Mouse (Mus musculus) adrenal gland, postnatal 10 days (tissue): ENCODE measurements around the gene Lmln. TPM values are rescaled to one million over a fixed set of nuclear protein-coding genes. Genes with fewer than 3 reads are reported as not detected.
"Not testable (repeated sequence)": the region's sequence is repeated elsewhere in the genome, so short reads cannot be mapped to it uniquely, and the experiment has no call there.

Experiments
- DNase-seq: peaks from one replicate; pipeline ENCODE4 v3.0.0; 2021; ENCODE audit warnings: mixed read lengths
- total RNA-seq, 2 experiments: library from RNA; stranded (reverse); gene quantifications; 2 replicates each; pipeline ENCODE4 v1.2.3; 2021

Lmln gene
- total RNA-seq, 2 experiments from 2014 or later: 5.5 to 9.9 TPM

DNA sequence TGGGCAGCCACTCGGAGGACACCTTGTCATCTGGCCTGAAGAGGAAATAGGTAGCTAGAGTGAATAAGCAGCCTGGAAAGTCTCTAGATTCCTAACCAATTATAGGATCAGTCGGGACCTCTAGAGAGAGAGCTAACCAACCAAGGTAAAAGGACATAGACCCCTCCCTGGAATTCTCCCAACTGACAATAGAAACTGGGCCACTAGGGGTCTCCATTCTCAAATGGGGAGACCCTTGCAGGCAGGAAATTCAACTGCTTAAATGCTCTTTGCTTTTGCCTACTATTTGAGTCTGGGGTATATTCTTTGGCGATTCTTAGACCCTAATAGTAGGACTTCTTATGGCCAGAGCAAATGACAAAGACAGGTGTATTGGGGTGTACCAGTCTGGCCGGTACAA lies 72.8 kb downstream of the Lmln start:
- no peak for DNase-seq

DNA sequence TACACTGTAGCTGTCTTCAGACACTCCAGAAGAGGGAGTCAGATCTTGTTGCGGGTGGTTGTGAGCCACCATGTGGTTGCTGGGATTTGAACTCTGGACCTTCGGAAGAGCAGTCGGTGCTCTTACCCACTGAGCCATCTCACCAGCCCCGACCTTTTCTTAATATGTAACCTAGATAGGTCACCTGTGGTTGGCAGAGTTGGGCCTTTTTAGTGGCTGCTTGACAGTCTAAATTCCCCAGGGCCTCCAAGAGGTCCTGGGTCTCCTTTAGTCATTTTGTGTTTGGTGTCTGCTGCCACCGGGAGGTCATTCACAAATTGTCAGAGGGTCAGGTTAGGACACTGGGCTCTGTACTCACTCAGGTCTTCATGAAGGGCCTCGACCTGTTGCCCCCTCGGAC lies 76.7 kb downstream of the Lmln start:
- not testable (repeated sequence) for DNase-seq

DNA sequence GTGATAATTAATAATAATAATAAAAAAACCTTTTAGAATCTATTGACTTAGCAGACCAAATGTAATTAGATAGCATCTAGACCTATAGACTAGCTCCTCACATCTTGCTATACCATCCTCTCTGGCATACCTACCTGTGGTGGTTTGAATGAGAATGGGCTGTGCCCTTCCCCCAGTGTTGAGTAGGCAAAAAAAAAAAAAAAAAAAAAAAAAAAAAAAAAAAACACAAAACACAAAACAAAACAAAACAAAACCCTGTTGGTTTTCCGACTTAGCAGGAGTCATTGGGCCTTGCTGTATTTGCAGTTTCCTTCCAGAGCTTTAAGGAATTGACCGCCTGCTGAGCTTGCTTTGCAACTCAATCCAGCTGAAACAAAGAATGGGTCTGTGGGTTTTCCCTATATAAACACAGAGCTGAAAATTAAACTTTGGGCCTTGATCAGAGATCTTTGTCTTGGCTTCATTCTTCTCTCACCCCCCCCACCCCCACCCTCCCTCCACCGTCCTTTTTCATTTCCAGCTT lies 79.5 kb downstream of the Lmln start:
- DNase-seq: no peak

DNA sequence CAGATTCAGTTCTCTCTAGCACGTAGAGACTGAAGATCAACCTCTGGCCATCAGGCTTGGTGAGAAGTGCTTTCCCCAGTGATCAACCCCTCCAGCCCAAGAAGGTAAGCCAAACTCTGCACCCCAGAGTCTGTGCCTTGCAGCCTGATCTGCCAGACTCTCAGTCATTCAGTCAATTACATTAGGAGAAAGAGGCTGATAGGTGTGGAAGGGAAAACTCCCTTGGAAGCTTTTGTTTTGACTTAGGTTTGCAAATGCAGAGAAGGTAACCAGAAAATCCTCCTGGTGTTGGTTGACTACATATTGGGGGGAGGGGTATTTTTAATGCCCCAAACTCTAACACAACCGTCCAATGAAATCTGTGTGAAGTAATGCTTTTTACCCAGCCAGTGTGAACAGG lies 81.1 kb downstream of the Lmln start:
- DNase-seq: no peak

DNA sequence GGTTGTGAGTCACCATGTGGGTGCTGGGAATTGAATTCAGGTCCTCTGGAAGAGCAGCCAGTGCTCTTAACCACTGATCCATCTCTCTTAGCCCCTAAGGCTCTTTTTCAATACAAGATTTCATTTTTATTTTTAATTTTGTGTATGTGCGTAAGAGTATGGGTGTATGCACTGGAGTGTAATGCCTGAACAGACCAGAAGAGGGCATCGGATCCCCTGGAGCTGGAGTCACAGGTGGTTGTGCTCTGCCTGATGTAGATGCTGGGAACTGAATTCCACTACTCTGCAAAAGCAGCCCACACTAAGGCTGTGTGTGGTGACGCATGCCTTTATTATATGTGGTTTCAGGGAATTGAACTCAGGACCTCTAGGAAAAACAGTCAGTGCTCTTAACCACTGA lies 83.9 kb downstream of the Lmln start:
- no peak for DNase-seq

DNA sequence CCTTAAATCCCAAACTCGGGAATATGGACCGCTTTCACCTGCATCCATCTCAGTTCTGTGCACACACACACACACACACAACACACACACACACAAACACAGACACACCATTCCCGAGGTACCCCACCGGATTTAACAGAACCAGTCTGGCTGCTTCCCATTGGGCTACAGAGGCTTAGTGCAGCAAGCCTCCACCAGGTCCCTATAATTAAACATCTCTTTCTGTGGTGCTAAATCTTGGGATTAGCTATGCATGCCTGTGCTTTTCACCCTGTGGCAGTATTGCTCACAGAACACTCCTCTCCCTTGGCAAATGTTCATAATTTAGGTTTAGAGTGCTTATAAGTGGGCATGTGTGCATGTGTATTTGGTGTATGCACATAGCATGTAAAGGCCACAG lies 85.8 kb downstream of the Lmln start:
- no peak for DNase-seq

DNA sequence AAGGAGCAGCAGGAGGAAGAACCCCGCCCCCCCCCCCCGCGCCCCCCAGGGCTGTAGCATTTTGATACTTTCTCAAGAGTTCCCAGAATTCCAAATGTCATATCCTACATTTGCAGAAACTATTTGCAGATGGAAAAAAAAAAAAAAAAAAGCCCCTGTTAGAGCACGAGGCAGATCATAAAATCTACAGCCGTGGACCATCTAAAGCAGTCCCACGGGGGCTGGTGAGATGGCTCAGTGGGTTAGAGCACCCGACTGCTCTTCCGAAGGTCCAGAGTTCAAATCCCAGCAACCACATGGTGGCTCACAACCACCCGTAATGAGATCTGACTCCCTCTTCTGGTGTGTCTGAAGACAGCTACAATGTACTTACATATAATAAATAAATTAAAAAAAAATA lies 88.6 kb downstream of the Lmln start:
- DNase-seq: not testable (repeated sequence)

DNA sequence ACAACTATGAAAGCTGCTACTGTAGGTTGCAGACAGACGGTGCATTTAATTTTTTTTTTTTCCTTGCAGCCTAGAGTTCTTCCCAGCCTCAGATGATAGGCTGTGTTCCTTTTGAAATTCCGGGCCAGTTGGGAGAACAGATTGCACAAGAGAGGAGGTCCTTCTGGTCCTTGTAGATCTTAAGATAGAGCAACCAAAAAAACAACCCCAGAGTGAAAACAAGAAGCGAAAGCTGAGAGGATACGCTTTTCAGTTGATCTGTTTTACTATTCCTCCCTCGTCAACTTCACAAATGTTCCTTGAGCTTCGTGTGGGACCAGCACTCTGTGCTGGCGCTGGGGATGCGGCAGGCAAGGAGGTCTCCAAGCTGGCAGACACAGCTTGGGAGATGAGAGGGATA lies 89.2 kb downstream of the Lmln start:
- no peak for DNase-seq

DNA sequence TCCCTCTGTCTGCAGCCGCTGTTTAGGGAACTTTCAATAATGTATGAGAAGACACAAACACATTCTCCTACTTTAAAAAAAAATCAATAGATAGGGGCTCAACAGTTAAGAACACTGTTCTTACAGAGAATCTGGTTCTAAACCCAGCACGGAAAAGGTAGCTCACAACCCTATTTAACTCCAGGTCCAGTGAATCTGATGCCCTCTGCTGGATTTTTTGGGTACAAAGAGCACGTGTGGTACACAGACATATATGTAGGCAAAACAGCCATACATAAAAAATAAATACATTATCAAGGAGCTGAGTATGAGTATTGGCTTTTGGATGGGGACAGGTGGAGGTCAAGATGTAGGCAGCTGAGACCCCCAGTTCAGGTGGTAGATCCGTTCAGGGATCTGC lies 92.7 kb downstream of the Lmln start:
- peak; percentile 56 for DNase-seq

DNA sequence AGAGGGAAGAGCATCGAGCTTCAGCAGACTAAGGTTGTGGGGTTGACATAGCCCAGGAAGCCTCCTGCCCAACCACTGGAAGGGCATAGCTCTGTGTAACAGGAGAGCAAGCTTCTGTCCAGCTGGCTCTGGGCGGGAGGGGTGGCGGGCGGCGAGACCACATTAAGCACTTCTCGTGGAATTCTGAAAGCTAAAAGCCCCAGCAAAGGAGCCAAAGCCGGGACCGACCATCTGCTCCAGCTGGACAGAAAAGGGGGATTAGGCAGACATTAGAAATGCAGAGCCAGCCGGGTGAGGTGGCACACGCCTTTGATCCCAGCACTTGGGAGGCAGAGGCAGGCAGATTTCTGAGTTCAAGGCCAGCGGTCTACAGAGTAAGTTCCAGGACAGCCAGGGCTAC lies 95.7 kb downstream of the Lmln start:
- no peak for DNase-seq

DNA sequence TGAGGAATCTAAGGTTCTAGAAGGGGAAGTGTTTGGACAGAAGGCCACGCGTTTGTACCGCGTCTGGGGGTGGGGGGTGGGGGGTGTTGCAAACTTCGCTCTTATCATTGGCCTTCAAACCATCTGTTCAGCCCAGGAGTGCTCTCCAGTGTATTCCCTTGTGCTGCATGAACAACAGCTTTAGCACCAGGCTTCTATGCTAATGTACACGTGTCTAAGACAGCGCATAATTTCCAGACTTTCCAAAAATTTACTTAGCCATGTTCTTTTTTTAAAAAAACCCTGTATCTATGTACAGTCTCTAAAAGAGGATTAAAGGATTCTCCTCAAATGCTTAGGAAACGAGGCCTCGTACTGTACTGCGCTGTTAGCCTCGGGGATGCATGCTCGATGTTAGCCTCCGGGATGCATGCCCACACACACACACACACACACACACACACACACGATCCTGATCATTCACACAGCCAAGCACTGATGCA lies 96.3 kb downstream of the Lmln start:
- no peak for DNase-seq

DNA sequence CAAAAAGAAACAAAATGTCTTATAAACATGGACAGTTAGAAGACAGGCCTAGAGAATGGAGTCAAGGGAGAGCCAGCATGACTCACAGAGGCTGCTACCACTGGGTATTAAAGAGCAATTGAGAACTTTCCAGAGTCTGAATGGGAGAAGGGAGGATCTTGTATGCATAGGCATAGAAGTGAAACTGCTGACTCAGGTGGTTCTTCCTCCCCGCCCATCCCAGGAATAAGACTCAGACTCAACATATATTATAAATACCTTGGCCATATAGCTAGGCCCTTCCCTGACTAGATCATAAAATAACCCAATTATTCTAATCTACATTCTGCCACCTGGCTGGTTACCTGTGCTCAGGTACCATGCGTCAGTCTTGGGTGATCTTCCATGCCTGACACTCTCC lies 97.0 kb downstream of the Lmln start:
- no peak for DNase-seq

DNA sequence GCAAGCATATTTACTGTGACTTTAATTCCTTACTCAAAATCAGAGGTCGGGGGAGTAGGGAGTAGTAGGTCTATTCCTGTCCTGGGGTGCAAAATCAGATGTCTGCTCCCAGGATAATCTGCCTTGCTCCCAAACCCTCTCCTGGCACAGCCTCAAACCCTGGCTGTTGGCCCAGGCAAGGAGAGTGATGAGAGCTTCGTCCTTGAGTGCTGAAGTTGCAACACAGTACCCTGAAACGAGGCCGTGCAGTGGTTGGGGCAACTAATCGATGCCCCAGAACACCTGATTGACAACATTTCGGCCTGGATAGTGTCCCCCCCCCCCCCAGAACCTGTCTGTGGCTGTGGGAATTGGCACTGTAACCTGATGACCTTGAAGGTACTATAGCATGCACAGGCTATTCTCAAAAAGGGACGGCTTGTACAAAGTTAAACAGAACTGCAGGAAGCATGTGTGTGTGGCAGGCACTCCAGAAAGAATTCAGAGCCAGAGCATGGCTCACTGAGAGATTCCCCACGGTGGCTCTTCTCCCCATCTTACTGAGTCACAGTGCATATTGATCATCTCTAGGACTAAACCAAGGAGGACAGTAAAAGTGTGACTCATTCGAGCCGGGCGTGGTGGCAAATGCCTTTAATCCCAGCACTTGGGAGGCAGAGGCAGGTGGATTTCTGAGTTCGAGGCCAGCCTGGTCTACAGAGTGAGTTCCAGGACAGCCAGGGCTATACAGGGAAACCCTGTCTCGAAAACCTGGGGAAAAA lies 101.2 kb downstream of the Lmln start:
- peak; percentile 89 for DNase-seq

DNA sequence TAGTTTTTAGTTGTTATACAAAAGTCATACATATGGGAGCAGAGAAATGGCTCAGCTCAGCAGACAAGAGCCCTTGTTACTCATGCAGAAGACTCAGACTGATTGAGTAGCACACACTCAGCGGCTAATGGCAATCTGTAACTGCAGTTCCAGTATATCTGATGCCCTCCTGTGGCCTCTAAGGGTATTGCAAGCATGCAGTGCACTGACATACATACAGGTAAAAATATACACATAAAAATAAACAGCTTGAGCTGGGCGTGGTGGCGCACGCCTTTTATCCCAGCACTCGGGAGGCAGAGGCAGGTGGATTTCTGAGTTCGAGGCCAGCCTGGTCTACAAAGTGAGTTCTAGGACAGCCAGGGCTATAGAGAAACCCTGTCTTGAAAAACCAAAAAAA lies 104.0 kb downstream of the Lmln start:
- peak; percentile 47 for DNase-seq

DNA sequence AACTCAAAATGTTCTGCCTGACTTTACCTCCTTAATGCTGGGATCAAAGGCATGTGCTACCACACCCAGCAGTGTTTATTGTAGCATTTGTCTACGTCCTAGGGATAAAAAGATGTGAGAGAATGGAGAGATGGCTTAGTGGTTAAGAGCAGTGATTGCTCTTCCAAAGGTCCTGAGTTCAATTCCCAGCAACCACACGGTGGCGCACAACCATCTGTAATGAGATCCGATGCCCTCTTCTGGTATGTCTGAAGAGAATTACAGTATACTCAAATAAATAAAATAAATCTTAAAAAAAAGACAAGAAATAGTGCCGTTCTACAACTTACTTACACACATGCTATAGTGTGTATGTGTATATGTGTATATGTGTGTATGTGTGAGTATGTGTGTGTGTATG lies 105.2 kb downstream of the Lmln start:
- no peak for DNase-seq

DNA sequence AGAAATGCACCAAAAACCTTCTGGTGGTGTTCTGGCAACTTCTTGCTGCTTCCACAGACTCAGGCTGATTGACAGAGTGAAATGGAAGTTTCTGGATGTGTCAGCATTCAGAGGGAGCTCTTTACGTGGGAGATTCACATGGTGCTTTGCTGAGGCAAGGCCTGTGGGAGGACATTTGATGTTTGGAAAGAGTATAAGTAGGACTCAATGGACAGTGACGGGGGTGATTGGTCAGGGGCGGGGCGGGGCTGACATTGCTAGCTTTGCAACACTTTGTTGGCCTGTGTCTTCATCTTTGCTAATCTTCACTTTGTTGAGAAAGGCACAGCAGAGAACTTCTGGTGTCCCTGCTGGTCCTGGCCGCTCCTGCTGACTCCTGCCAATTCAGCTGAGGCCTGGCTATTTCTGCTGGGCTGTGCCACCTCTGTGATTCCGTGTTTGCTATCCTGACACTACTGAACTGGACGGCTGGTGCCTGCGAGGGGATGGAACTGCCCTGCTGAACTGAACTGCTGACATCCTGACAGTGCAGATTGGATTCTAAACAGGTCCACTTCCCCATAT lies 107.2 kb downstream of the Lmln start:
- DNase-seq: no peak

DNA sequence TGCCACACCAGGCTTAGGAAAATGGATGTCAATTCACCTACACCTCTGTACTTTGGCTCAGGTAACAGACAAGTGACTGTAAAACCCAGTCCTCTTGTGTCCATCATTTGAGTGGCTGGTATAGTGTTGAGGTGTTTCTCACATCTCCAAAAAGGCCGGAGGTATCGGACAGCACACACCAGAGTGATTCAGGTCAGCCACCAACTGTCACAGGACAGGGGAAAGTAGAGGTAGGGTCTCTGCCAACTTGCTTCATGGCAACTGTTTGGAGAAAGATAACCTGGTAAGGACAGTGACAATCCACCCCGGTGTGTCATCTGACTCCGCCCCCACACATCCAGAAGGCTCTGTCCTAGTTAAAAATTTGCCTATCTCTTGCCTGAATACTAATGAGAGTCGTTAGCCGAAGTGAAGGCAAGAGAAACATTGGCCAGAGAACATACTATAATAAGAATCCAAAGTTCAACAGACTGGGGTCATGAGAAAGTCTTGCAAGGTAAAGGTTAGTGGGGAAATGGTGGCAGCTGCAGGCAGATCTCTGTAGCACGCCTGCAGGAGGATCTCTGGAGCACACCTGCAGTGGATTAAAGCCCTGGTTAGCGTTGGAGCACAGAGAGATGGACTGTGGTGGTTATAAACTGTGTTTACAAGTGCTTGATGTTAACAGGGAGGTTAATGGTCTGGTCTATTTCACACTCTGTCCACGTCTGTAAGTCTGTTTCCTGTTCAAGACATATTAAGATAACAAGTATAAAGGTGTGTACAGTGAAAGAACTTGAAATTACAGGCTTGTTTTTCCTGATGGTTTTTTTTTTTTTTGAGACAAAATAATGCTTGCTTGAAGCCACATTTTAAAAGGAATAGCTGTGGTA lies 108.6 kb downstream of the Lmln start:
- no peak for DNase-seq

DNA sequence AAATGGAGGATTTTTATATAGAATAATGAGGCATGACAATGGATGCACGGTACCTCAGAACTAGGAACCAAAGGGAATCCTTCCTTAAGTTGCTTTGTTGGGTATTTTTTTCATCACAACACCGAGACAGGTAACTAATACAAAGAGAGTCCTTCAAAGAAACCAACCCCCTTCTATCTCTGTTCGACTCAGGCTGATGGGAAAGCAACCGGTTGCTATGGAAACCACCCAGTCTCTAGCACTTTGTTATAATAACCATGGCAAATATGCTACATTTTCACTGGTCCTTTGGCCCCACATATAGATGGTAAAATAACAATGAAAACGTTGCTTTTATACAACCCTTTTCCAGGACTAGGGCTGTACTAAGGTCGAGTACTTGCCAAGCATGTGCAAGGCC lies 109.5 kb downstream of the Lmln start:
- no peak for DNase-seq

DNA sequence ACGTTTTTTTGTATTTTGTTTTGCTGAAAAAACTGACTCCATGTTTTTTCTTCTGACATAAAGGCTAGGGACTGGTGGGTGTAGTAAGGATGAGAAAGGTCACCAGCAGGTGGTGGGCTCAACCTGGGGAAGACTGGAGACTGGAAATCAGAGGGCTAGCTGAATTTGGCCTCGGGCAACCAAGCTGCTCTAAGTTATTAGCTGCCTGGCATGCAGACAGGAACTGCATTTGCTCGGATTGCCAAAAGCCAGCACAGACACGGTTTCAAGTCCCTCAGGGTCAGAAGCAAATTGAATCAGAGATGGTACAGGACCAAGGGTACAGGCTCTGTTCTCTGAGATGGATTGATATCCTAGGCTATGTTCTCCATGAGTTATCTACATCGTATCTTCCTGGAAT lies 110.8 kb downstream of the Lmln start:
- DNase-seq: no peak

DNA sequence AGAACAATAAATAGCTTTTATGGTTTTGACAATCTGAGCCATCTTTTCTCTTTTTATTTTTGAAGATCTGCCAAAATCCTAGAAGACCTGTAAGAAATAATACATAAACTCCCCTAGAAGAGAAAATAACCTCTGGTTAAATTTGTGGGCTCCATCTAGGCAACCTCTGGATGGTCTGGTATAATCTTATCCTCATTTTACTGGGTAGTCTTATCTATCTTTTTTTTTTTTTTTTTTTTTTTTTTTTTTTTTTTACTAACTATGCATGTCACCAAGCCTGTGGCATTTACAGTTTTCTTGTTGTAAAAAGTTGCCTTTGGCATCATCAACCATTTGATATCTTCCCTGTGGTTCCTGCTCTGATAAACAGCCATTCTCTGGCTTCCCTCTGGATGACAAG lies 112.4 kb downstream of the Lmln start:
- DNase-seq: no peak

DNA sequence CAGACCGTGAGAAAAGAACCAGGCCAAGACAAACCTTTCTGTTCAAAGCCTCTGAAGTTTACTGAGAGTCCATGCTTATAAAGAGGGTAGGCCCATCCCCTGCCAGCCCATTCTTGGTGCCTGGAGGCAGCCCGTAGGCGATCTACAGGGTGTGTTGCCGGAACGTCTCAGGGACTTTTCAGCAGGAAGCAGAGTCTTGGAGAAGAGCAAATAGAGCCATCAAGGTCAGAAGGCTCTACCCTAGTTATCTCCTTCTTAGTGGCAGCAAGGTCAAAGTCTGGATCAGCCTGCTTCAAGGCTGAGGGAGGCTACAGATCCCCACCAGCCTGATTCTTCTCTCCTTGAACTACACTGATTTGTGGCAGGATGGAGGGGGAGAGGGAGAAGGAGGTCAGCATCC lies 114.5 kb downstream of the Lmln start:
- DNase-seq: not testable (repeated sequence)
